Mouse (Mus musculus): Measurements from ENCODE around the gene Akap5. TPM values are rescaled to one million over a fixed set of nuclear protein-coding genes. Genes with fewer than 3 reads are reported as not detected.

The Akap5 gene
- polyA plus RNA-seq, 1 experiment from 2014 or later = 4.1 TPM

Other genes with a start within 250 kb of the Akap5 start
- 0.06 and 0.13 TPM in 2 replicates for gene Esr2, start 147.6 kb upstream of the Akap5 start, polyA plus RNA-seq (2015; fragmentation: Nextera tagmentation; extraction: Ambion mirVana)
- not detected in 2 replicates for gene Tex21, start 78.1 kb upstream of the Akap5 start, polyA plus RNA-seq (2015; fragmentation: Nextera tagmentation; extraction: Ambion mirVana)
- gene Mthfd1, start 69.6 kb upstream of the Akap5 start, polyA plus RNA-seq (2015; fragmentation: Nextera tagmentation; extraction: Ambion mirVana) = 87.7 and 108 TPM in 2 replicates
- 13.7 and 14.5 TPM in 2 replicates for gene Zbtb25, start 44.7 kb downstream of the Akap5 start, polyA plus RNA-seq (2015; fragmentation: Nextera tagmentation; extraction: Ambion mirVana)
- 8.9 and 9.5 TPM in 2 replicates for gene Zbtb1, start 45.4 kb downstream of the Akap5 start, polyA plus RNA-seq (2015; fragmentation: Nextera tagmentation; extraction: Ambion mirVana)
- 11.3 and 11.7 TPM in 2 replicates for gene Hspa2, start 79.3 kb downstream of the Akap5 start, polyA plus RNA-seq (2015; fragmentation: Nextera tagmentation; extraction: Ambion mirVana)
- gene Ppp1r36, start 92.6 kb downstream of the Akap5 start, polyA plus RNA-seq (2015; fragmentation: Nextera tagmentation; extraction: Ambion mirVana) = 2.9 and 3.2 TPM in 2 replicates
- 11.5 and 13.9 TPM in 2 replicates for gene Plekhg3, start 206.0 kb downstream of the Akap5 start, polyA plus RNA-seq (2015; fragmentation: Nextera tagmentation; extraction: Ambion mirVana)

All from stomach, embryonic 15.5 days (tissue).